Mouse (Mus musculus) heart, embryonic 13.5 days (tissue): ENCODE measurements around the gene Kif21b. TPM values are rescaled to one million over a fixed set of nuclear protein-coding genes. Genes with fewer than 3 reads are reported as not detected.

Source experiments
- polyA plus RNA-seq: library from polyadenylated mRNA; unstranded; fragments of >200 nt; fragmentation: Nextera tagmentation; extraction: Ambion mirVana; gene quantifications from 2 replicates; pipeline ENCODE4 v1.2.1, GENCODE M21; 2015

Kif21b gene
- polyA plus RNA-seq, 1 experiment from 2014 or later = 1.7 TPM

Other genes with a start within 250 kb of the Kif21b start
- gene Pkp1, start 212.2 kb upstream of the Kif21b start, polyA plus RNA-seq = 0.08 and 0.12 TPM in 2 replicates
- not detected in 2 replicates for gene Igfn1, start 125.0 kb upstream of the Kif21b start, polyA plus RNA-seq
- gene Tmem9, start 123.2 kb upstream of the Kif21b start, polyA plus RNA-seq = 123 and 138 TPM in 2 replicates
- not detected in 2 replicates for gene Ascl5, start 80.6 kb upstream of the Kif21b start, polyA plus RNA-seq
- 0.19 and 0.45 TPM in 2 replicates for gene Cacna1s, start 78.6 kb upstream of the Kif21b start, polyA plus RNA-seq
- not detected in 2 replicates for gene Mroh3, start 81.4 kb downstream of the Kif21b start, polyA plus RNA-seq
- gene Inava, start 102.9 kb downstream of the Kif21b start, polyA plus RNA-seq = 1.3 and 1.4 TPM in 2 replicates
- gene Gpr25, start 129.5 kb downstream of the Kif21b start, polyA plus RNA-seq = not detected in 2 replicates
- gene Camsap2, start 214.7 kb downstream of the Kif21b start, polyA plus RNA-seq = 5.9 and 6.1 TPM in 2 replicates